In the genomic region with DNA sequence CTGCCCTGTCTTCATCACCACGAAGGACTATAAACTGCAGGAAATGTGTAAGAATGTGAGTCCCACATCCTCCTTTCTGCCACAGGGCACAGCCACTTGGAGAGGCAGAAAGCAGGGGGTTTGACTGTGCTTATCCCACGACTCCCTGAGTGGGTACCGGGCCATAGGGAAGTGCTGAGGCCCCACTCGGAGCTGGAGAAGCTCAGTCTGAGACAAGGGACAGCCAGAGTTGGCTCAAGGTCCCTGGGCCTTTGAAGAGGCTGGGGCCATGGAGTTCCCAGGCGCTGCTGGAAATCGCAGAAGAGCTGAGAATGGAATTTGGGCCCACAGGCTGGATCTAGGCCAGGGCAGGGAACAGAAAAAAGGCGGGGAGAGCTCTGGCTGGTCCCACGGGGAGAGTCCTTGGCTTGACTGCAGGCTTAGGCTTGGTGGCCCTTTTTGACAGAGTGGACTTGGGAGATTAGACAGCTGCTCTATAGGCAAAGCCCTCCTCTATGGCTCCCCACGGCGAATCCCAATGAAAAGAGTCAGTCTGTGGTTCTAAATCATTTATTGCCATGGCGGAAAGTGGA, we compare ENCODE assay signal across 18 mouse cellular contexts. TPM values are rescaled to one million over a fixed set of nuclear protein-coding genes. Genes with fewer than 3 reads are reported as not detected.
DNase-seq lines count a peak whose midpoint lies in the region; ATAC-seq lines count a peak whose summit lies in the region.
"Had no signal": no experiment of that assay in that cellular context is flagged by ENCODE, and none has a peak within 500 bp of the region (broad histone marks: within the 10 kb centered on the region; RNA-seq: fewer than 3 reads in every experiment).

No protein-coding gene starts in this region.

- peak; percentile 71 for ATAC-seq in kidney, embryonic 16.5 days (ENCODE audit: low FRiP score, low TSS enrichment)
- peak; percentile 44; the same call in 1 of the 2 replicates for ATAC-seq in stomach, embryonic 16.5 days (ENCODE audit: insufficient read depth, low FRiP score)
- ATAC-seq: CD4-positive, CD25-positive, alpha-beta regulatory T cell, adult 4 months; hindbrain, postnatal 0 days had no signal

- WGBS in kidney, embryonic 16.5 days: 76% methylated on average over 11 of the region's 11 CpGs
- 70% methylated on average over 11 of the region's 11 CpGs for WGBS in stomach, embryonic 16.5 days

- H3K36me3 ChIP-seq in kidney, embryonic 16.5 days (ENCODE audit: insufficient read depth, low read length): no peaks in the 10 kb centered on the region
- no peaks in the 10 kb centered on the region for H3K36me3 ChIP-seq in stomach, embryonic 16.5 days (ENCODE audit: control insufficient read depth, insufficient read depth, low read length)
- H3K36me3 ChIP-seq: forebrain, embryonic 10.5 days; neural tube, embryonic 13.5 days had no signal

- H3K27ac ChIP-seq in kidney, embryonic 16.5 days (ENCODE audit: low read length): no peak overlapping the region
- H3K27ac ChIP-seq in stomach, embryonic 16.5 days (ENCODE audit: low read length): no peak overlapping the region
- H3K27ac ChIP-seq: forebrain, embryonic 10.5 days; hindbrain, postnatal 0 days; neural tube, embryonic 13.5 days had no signal

- no peak for DNase-seq in kidney, adult 18-20 months
- peak; percentile 10 for DNase-seq in ovary, postnatal 36 days (ENCODE audit: low spot score)
- no peak for DNase-seq in ovary, postnatal 14 days (ENCODE audit: low spot score)
- peak; percentile 16 for DNase-seq in gastrocnemius, postnatal 25 days
- DNase-seq in spleen, postnatal 14 days (ENCODE audit: low spot score in 2 of 2): no peak
- DNase-seq in layer of hippocampus, postnatal 10 days (ENCODE audit: low spot score in 2 of 2): no peak
- DNase-seq: cerebellum, adult 2 months; midbrain, embryonic 14.5 days; right cerebral cortex, postnatal 25 days had no signal

- no peak overlapping the region for H3K4me2 ChIP-seq in kidney, embryonic 16.5 days (replicated peaks; ENCODE audit: low read depth, low read length)
- H3K4me2 ChIP-seq in stomach, embryonic 16.5 days (ENCODE audit: low read depth, low read length): no peak overlapping the region
- H3K4me2 ChIP-seq: neural tube, embryonic 13.5 days had no signal

- no peaks in the 10 kb centered on the region for H3K9me3 ChIP-seq in kidney, embryonic 16.5 days (ENCODE audit: low read length)
- H3K9me3 ChIP-seq in stomach, embryonic 16.5 days (replicated peaks; ENCODE audit: control insufficient read depth, low read length): no peaks in the 10 kb centered on the region
- H3K9me3 ChIP-seq: forebrain, embryonic 10.5 days; neural tube, embryonic 13.5 days had no signal

- H3K4me3 ChIP-seq in kidney, embryonic 16.5 days (ENCODE audit: low read length): no peak overlapping the region
- no peak overlapping the region for H3K4me3 ChIP-seq in stomach, embryonic 16.5 days (replicated peaks; ENCODE audit: low read length)
- H3K4me3 ChIP-seq: forebrain, embryonic 10.5 days; neural tube, embryonic 13.5 days had no signal

- H3K27me3 ChIP-seq in kidney, embryonic 16.5 days (ENCODE audit: insufficient read depth, low read length): no peaks in the 10 kb centered on the region
- no peaks in the 10 kb centered on the region for H3K27me3 ChIP-seq in stomach, embryonic 16.5 days (ENCODE audit: control insufficient read depth, insufficient read depth, low read length)
- H3K27me3 ChIP-seq: neural tube, embryonic 13.5 days had no signal

- no peaks in the 10 kb centered on the region for H3K4me1 ChIP-seq in kidney, embryonic 16.5 days (ENCODE audit: insufficient read depth, low read length)
- H3K4me1 ChIP-seq in stomach, embryonic 16.5 days (ENCODE audit: control insufficient read depth, insufficient read depth, low read length): no peaks in the 10 kb centered on the region
- H3K4me1 ChIP-seq: forebrain, embryonic 10.5 days; neural tube, embryonic 13.5 days had no signal

- H3K9ac ChIP-seq in kidney, embryonic 16.5 days (replicated peaks; ENCODE audit: low read length): no peak overlapping the region
- no peak overlapping the region for H3K9ac ChIP-seq in stomach, embryonic 16.5 days (ENCODE audit: low read length)
- H3K9ac ChIP-seq: neural tube, embryonic 13.5 days had no signal

RNA-seq across cellular contexts. Expression of a gene that starts 14.0 kb away (rescaled TPM):
- not detected in 2 replicates for polyA plus RNA-seq in kidney, embryonic 16.5 days (2015; fragmentation: Nextera tagmentation; extraction: Ambion mirVana)
- total RNA-seq in gastrocnemius, postnatal 25 days (2021): not detected
- not detected in 2 replicates for polyA plus RNA-seq in stomach, embryonic 16.5 days (2015; fragmentation: Nextera tagmentation; extraction: Ambion mirVana)
- not detected for total RNA-seq in layer of hippocampus, postnatal 10 days (2021)
- total RNA-seq: hindbrain, postnatal 0 days; left cerebral cortex, postnatal 36 days had no signal
- polyA plus RNA-seq: CD4-positive, CD25-positive, alpha-beta regulatory T cell, adult 4 months; cerebellum, adult 2 months; forebrain, embryonic 10.5 days; hindbrain, postnatal 0 days; liver, embryonic 16.5 days; midbrain, embryonic 14.5 days; neural tube, embryonic 13.5 days; stomach, embryonic 14.5 days had no signal

RNA-seq across cellular contexts. Expression of a gene that starts 19.7 kb away (rescaled TPM):
- 3.0 and 3.6 TPM in 2 replicates for polyA plus RNA-seq in kidney, embryonic 16.5 days (2015; fragmentation: Nextera tagmentation; extraction: Ambion mirVana)
- 1 to 10 TPM; 2.1 to 3.2 TPM for total RNA-seq in gastrocnemius, postnatal 25 days (2021)
- 3.0 and 3.4 TPM in 2 replicates for polyA plus RNA-seq in stomach, embryonic 16.5 days (2015; fragmentation: Nextera tagmentation; extraction: Ambion mirVana)
- total RNA-seq in layer of hippocampus, postnatal 10 days (2021): 10 to 100 TPM; 10.1 to 12.6 TPM

RNA-seq across cellular contexts. Expression of a gene that starts 19.8 kb away (rescaled TPM):
- polyA plus RNA-seq in kidney, embryonic 16.5 days (2015; fragmentation: Nextera tagmentation; extraction: Ambion mirVana): 9.3 and 9.4 TPM in 2 replicates
- 1 to 10 TPM; 4.0 to 4.6 TPM for total RNA-seq in gastrocnemius, postnatal 25 days (2021)
- 5.2 and 5.9 TPM in 2 replicates for polyA plus RNA-seq in stomach, embryonic 16.5 days (2015; fragmentation: Nextera tagmentation; extraction: Ambion mirVana)
- 1 to 10 TPM; 5.7 to 6.4 TPM for total RNA-seq in layer of hippocampus, postnatal 10 days (2021)
- polyA plus RNA-seq: CD4-positive, CD25-positive, alpha-beta regulatory T cell, adult 4 months had no signal

Comparison
In these comparisons a context has a peak if more than half of its experiments do, and no peak if none do; other contexts are left out.
1. DNase-seq: peak in ovary, postnatal 36 days (single experiment) and gastrocnemius, postnatal 25 days (single experiment); none in kidney, adult 18-20 months (single experiment), ovary, postnatal 14 days (single experiment), spleen, postnatal 14 days (0 of 2) and layer of hippocampus, postnatal 10 days (0 of 2).